Mouse (Mus musculus): Measurements from ENCODE around the gene Flad1. TPM values are rescaled to one million over a fixed set of nuclear protein-coding genes. Genes with fewer than 3 reads are reported as not detected.
A peak's percentile ranks its signal among the peaks of the same experiment; 100 is the strongest.

The Flad1 gene
- polyA plus RNA-seq, 1 experiment from 2014 or later: 27.9 TPM

DNA sequence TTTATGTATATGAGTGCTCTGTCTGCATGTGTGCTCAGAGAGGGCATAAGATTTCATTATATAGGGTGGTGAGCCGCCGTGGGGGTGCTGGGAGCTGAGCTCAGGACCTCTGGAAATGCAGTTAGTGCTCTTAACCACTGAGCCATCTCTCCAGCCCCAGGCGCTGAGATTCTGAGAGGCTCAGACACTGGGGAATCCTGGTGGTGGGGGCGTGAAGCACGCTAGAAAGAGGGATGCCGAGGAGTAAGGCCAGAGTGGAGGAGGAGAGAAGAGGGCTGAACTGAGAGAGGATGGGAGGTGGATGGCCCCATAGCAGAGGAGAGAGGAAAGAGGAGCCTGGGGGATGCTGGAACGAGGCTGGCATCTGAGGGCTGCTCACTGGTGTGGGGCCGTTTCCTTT, 47.0 kb downstream of the Flad1 start:
- Histone ChIP-seq H3K4me1 (peaks cover 19% of the 10 kb centered on the region), H3K36me3 (no peaks in the 10 kb centered on the region), H3K27ac (replicated peaks) (peak overlapping the region; percentile 38; the same call in 1 of the 2 replicates), H3K27me3 (ENCODE audit: low read depth, poor library complexity, severe bottlenecking) (peaks cover 10% of the 10 kb centered on the region; the same call in 1 of the 2 replicates), H3K4me3 (no peak overlapping the region), H3K9me3 (replicated peaks) (no peaks in the 10 kb centered on the region)
- DNase-seq (ENCODE audit: low spot score): no peak
- WGBS: 60% methylated on average over 8 of the region's 8 CpGs

DNA sequence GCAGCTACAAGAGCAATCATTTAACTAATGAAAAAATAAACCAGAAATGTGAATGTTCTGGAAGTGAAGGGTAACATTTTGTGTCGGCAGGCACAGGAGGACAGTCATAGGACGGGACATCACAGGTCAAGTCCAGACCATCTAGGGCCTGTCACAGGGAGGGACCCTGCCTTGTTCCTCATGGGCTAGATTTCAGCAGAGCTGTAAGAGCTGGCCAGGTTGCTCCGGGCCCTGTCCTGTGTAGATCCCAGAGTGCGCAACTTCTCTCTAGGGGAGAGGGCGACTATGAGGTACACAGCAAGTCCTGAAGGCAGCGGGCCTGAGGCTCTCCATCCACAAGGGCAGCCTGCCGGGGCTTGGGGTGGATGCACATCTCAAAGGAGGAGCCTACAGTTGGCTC, 50.0 kb downstream of the Flad1 start, which contains the start of gene Dcst2:
Gene Dcst2 (plus strand): TSS at position 301 of the 400 bp plus-strand sequence.
- H3K4me3 ChIP-seq: no peak within 1 kb of the TSS
- DNase-seq (ENCODE audit: low spot score): no peak
- H3K27ac ChIP-seq (replicated peaks): no peak within 1 kb of the TSS
- H3K36me3 ChIP-seq: no peaks in the 10 kb centered on the region
- H3K9me3 ChIP-seq (replicated peaks): no peaks in the 10 kb centered on the region
- peaks cover 5% of the 10 kb centered on the region; the same call in 1 of the 2 replicates for H3K27me3 ChIP-seq (ENCODE audit: low read depth, poor library complexity, severe bottlenecking)
- 88% methylated on average over 7 of the region's 7 CpGs for WGBS
- peaks cover 14% of the 10 kb centered on the region for H3K4me1 ChIP-seq

DNA sequence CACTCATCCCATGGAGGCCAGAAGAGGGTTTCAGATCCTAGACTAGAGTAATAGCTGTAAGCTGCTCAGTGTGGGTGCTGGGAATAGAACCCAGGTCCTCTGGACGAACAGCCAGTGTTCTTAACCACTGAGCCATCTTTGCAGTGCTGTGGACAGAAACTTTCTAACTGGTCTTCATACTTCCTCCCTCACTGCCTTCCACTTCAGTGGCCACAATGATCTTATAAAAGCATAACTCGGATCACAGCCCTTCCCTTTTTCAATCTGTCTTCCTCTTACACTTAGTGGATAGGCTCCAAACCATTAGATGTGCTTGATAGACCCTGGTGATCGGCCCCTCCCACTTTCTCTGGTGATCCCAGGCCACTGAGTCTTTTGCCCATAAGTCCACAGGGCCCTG, 51.4 kb downstream of the Flad1 start:
- 82% methylated on average over 3 of the region's 3 CpGs for WGBS
- no peaks in the 10 kb centered on the region for H3K9me3 ChIP-seq (replicated peaks)
- H3K4me3 ChIP-seq: no peak overlapping the region
- no peak overlapping the region for H3K27ac ChIP-seq (replicated peaks)
- H3K36me3 ChIP-seq: no peaks in the 10 kb centered on the region
- peaks cover 16% of the 10 kb centered on the region for H3K27me3 ChIP-seq (ENCODE audit: low read depth, poor library complexity, severe bottlenecking)
- no peak for DNase-seq (ENCODE audit: low spot score)
- peaks cover 9% of the 10 kb centered on the region for H3K4me1 ChIP-seq

DNA sequence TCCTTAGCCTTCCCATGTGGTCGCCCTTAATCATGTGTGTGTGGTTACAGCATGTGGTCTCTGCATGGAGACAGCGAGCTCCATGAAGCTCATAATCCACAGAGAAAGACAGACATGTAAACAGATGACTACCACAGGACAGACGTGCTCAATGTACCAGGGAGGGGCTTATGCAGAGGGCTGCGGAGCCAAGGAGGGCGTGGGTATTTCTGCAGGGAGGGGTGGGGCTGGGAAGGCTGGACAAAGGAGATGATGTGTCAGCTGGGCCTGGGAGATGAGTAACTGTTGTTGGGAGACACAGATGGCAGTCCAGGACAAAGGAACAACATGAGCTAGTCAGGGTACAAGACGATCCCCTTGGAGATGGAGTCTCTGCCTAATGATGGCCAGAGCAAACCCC, 52.0 kb downstream of the Flad1 start:
- Histone ChIP-seq H3K36me3 (no peaks in the 10 kb centered on the region), H3K4me1 (peaks cover 8% of the 10 kb centered on the region), H3K4me3 (no peak overlapping the region), H3K9me3 (replicated peaks) (no peaks in the 10 kb centered on the region), H3K27me3 (ENCODE audit: low read depth, poor library complexity, severe bottlenecking) (peaks cover 14% of the 10 kb centered on the region), H3K27ac (replicated peaks) (no peak overlapping the region)
- WGBS: 81% methylated on average over 6 of the region's 6 CpGs
- DNase-seq (ENCODE audit: low spot score): no peak

DNA sequence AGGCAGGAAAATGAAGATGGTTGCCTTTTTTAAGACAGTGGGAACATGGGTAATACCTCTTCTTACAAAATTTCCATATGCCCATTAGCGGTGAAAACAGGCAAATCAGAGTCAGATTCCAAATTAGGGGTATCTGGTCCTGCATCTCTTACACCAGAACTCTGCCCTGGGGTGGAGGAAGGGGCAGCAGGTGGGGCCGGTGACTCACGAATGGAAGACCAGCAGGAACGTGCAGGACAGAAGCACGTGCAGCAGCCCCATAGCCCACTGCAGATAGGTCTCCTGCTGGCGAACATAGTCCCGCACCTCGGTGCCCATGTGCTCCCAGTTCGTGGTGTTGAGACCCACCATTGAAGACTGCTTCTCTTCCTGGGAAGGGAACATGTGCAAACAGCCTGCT, 55.6 kb downstream of the Flad1 start:
- Histone ChIP-seq H3K27ac (replicated peaks) (no peak overlapping the region), H3K4me3 (no peak overlapping the region), H3K9me3 (replicated peaks) (no peaks in the 10 kb centered on the region), H3K36me3 (no peaks in the 10 kb centered on the region), H3K27me3 (ENCODE audit: low read depth, poor library complexity, severe bottlenecking) (peaks cover 35% of the 10 kb centered on the region), H3K4me1 (peaks cover 15% of the 10 kb centered on the region)
- 74% methylated on average over 9 of the region's 9 CpGs for WGBS
- no peak for DNase-seq (ENCODE audit: low spot score)

DNA sequence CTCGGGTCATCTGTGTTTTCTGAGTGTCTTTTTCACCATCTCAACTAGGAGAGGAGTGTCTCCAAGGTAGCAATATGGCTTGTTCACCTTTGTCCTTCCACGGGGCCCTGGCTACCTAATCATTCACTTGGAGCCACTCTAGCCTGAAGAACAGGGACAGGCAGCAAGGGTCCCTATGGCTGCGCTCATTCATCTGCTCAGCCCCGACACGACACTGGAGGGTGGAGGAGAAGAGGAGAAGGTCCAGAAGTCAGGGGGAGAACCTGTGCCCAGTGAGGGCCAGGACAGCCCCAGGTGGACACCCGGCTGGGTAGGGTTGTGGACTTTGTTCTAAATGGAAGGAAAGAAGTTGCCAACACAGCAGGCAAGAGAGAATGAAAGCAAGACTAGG, 56.2 kb downstream of the Flad1 start:
- H3K4me1 ChIP-seq: peaks cover 18% of the 10 kb centered on the region
- H3K9me3 ChIP-seq (replicated peaks): no peaks in the 10 kb centered on the region
- 88% methylated on average over 6 of the region's 6 CpGs for WGBS
- H3K4me3 ChIP-seq: no peak overlapping the region
- no peak for DNase-seq (ENCODE audit: low spot score)
- peak overlapping the region; percentile 49; the same call in 1 of the 2 replicates for H3K27ac ChIP-seq (replicated peaks)
- H3K27me3 ChIP-seq (ENCODE audit: low read depth, poor library complexity, severe bottlenecking): peaks cover 40% of the 10 kb centered on the region
- no peaks in the 10 kb centered on the region for H3K36me3 ChIP-seq

DNA sequence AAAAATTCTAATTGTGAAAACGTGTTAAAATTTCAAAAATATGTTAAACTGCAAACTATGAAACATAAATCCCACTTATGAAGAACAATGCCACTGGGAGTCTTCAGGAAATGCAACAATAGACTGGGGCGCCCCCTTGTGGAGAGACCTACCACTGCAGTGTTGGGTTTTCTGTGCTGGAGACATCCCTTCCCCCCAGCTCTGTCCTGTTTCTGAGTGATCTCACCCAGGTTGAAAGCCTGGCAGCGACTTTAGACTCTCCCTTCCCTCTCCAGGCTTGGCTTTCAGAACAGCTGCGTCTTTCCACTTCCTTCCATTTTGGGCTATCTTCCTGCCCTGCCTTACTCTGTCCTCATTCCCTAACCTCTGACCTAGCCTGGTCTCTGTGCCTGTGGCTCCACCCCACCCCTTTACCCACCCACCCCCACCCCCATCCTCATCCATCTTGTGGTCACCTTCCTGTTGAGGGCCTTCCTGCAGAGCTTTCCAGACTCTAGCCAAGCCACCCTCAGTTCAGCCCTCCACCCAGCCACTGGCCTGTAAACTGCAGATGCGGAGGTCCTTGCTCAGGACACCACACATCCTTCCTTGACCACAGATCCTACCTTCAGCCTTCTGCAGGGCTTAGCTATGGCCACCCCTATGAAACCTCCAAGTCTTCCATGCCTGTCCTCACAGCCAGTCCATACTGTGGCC, 56.7 kb downstream of the Flad1 start:
- Histone ChIP-seq H3K27ac (replicated peaks) (peak overlapping the region; percentile 49), H3K27me3 (ENCODE audit: low read depth, poor library complexity, severe bottlenecking) (peaks cover 45% of the 10 kb centered on the region), H3K9me3 (replicated peaks) (no peaks in the 10 kb centered on the region), H3K36me3 (no peaks in the 10 kb centered on the region), H3K4me1 (peaks cover 23% of the 10 kb centered on the region), H3K4me3 (no peak overlapping the region)
- 20% methylated on average over 5 of the region's 5 CpGs for WGBS
- DNase-seq (ENCODE audit: low spot score): peak; percentile 78

DNA sequence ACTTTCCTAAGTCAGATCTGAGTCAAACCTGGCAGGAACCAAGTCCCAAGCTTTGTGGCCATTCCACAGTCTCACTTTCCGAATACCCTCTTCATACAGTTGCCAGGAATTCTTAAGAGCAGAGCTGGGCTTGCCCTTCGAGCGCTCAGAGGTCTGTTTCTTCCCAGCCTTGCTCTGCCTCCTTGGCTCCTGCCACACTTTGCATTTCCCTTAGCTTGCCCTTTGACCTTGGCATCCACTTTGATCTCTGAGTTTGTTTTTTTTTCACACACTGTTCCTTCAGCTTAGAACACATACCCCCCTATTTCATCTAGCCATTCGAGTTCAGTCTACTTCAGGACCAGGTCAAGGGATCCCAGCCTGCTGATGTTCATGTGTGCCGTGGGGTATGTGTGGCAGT, 60.4 kb downstream of the Flad1 start:
- DNase-seq (ENCODE audit: low spot score): no peak
- Histone ChIP-seq H3K4me1 (peaks cover 43% of the 10 kb centered on the region), H3K27me3 (ENCODE audit: low read depth, poor library complexity, severe bottlenecking) (peaks cover 71% of the 10 kb centered on the region), H3K27ac (replicated peaks) (no peak overlapping the region), H3K36me3 (0 out of 2 replicates have a peak, but pooled peaks cover 6% of the 10 kb centered on the region), H3K9me3 (replicated peaks) (no peaks in the 10 kb centered on the region), H3K4me3 (no peak overlapping the region)
- 71% methylated on average over 5 of the region's 5 CpGs for WGBS

Other genes with a start within 250 kb of the Flad1 start
- 33.8 and 34.0 TPM in 2 replicates for gene Clk2, start 247.1 kb downstream of the Flad1 start, polyA plus RNA-seq (2016; fragmentation: Nextera tagmentation; extraction: Ambion mirVana)
- 99.2 and 104 TPM in 2 replicates for gene Scamp3, start 234.4 kb downstream of the Flad1 start, polyA plus RNA-seq (2016; fragmentation: Nextera tagmentation; extraction: Ambion mirVana)
- 31.0 and 35.0 TPM in 2 replicates for gene Fam189b, start 228.7 kb downstream of the Flad1 start, polyA plus RNA-seq (2016; fragmentation: Nextera tagmentation; extraction: Ambion mirVana)
- gene Gba, start 208.9 kb downstream of the Flad1 start, polyA plus RNA-seq (2016; fragmentation: Nextera tagmentation; extraction: Ambion mirVana): 37.1 and 41.5 TPM in 2 replicates
- 82.2 and 108 TPM in 2 replicates for gene Thbs3, start 196.7 kb downstream of the Flad1 start, polyA plus RNA-seq (2016; fragmentation: Nextera tagmentation; extraction: Ambion mirVana)
- gene Mtx1, start 184.8 kb downstream of the Flad1 start, polyA plus RNA-seq (2016; fragmentation: Nextera tagmentation; extraction: Ambion mirVana): 238 TPM in 2 replicates
- gene Muc1, start 182.8 kb downstream of the Flad1 start, polyA plus RNA-seq (2016; fragmentation: Nextera tagmentation; extraction: Ambion mirVana): 1.8 and 3.4 TPM in 2 replicates
- gene Krtcap2, start 165.9 kb downstream of the Flad1 start, polyA plus RNA-seq (2016; fragmentation: Nextera tagmentation; extraction: Ambion mirVana): 268 and 282 TPM in 2 replicates
- 5.7 and 11.5 TPM in 2 replicates for gene Trim46, start 165.6 kb downstream of the Flad1 start, polyA plus RNA-seq (2016; fragmentation: Nextera tagmentation; extraction: Ambion mirVana)
- gene Dpm3, start 152.5 kb downstream of the Flad1 start, polyA plus RNA-seq (2016; fragmentation: Nextera tagmentation; extraction: Ambion mirVana): 94.9 and 101 TPM in 2 replicates
- 29.8 and 34.3 TPM in 2 replicates for gene Slc50a1, start 141.3 kb downstream of the Flad1 start, polyA plus RNA-seq (2016; fragmentation: Nextera tagmentation; extraction: Ambion mirVana)
- 11.8 TPM in 2 replicates for gene Efna1, start 130.7 kb downstream of the Flad1 start, polyA plus RNA-seq (2016; fragmentation: Nextera tagmentation; extraction: Ambion mirVana)
- 3.9 and 7.0 TPM in 2 replicates for gene Efna3, start 88.9 kb downstream of the Flad1 start, polyA plus RNA-seq (2016; fragmentation: Nextera tagmentation; extraction: Ambion mirVana)
- 20.5 and 21.9 TPM in 2 replicates for gene Efna4, start 73.8 kb downstream of the Flad1 start, polyA plus RNA-seq (2016; fragmentation: Nextera tagmentation; extraction: Ambion mirVana)
- 30.5 and 34.9 TPM in 2 replicates for gene Adam15, start 61.9 kb downstream of the Flad1 start, polyA plus RNA-seq (2016; fragmentation: Nextera tagmentation; extraction: Ambion mirVana)
- 0.11 and 0.12 TPM in 2 replicates for gene Dcst2, start 49.9 kb downstream of the Flad1 start, polyA plus RNA-seq (2016; fragmentation: Nextera tagmentation; extraction: Ambion mirVana)
- 0.11 and 0.20 TPM in 2 replicates for gene Dcst1, start 46.6 kb downstream of the Flad1 start, polyA plus RNA-seq (2016; fragmentation: Nextera tagmentation; extraction: Ambion mirVana)
- 0.39 and 0.83 TPM in 2 replicates for gene Zbtb7b, start 17.1 kb downstream of the Flad1 start, polyA plus RNA-seq (2016; fragmentation: Nextera tagmentation; extraction: Ambion mirVana)
- 0.68 and 1.2 TPM in 2 replicates for gene Lenep, start 9.1 kb downstream of the Flad1 start, polyA plus RNA-seq (2016; fragmentation: Nextera tagmentation; extraction: Ambion mirVana)
- gene Cks1b, start 6.5 kb upstream of the Flad1 start, polyA plus RNA-seq (2016; fragmentation: Nextera tagmentation; extraction: Ambion mirVana): 540 and 645 TPM in 2 replicates
- 51.8 TPM in 2 replicates for gene Shc1, start 6.6 kb upstream of the Flad1 start, polyA plus RNA-seq (2016; fragmentation: Nextera tagmentation; extraction: Ambion mirVana)
- 41.9 and 43.3 TPM in 2 replicates for gene Pygo2, start 18.3 kb upstream of the Flad1 start, polyA plus RNA-seq (2016; fragmentation: Nextera tagmentation; extraction: Ambion mirVana)
- gene Pbxip1, start 24.8 kb upstream of the Flad1 start, polyA plus RNA-seq (2016; fragmentation: Nextera tagmentation; extraction: Ambion mirVana): 18.6 and 19.9 TPM in 2 replicates
- 79.0 and 79.2 TPM in 2 replicates for gene Pmvk, start 42.7 kb upstream of the Flad1 start, polyA plus RNA-seq (2016; fragmentation: Nextera tagmentation; extraction: Ambion mirVana)
- 0.68 and 1.1 TPM in 2 replicates for gene Kcnn3, start 108.3 kb upstream of the Flad1 start, polyA plus RNA-seq (2016; fragmentation: Nextera tagmentation; extraction: Ambion mirVana)